Mouse (Mus musculus): ENCODE results near the gene Myoz2. TPM values are rescaled to one million over a fixed set of nuclear protein-coding genes. Genes with fewer than 3 reads are reported as not detected.

Myoz2 gene
- not detected for polyA plus RNA-seq (2017; shearing (Covaris generic))

GRCm38 (mm10) chr3:123034752-123035151, at the start of gene Myoz2:
Gene Myoz2, minus strand, starts transcription at chr3:123035015.

GRCm38 (mm10) chr3:122984249-122985182, 50.3 kb downstream of the Myoz2 start, which contains the start of gene Usp53:
Gene Usp53, minus strand, starts transcription at chr3:122984510.

Other genes with a start within 250 kb of the Myoz2 start
- gene Fabp2, start 139.9 kb downstream of the Myoz2 start, polyA plus RNA-seq (2017; shearing (Covaris generic)), result not detected
- gene Gm10959, start 115.7 kb downstream of the Myoz2 start, polyA plus RNA-seq (2017; shearing (Covaris generic)), result not detected
- gene 1810037I17Rik, start 110.8 kb downstream of the Myoz2 start, polyA plus RNA-seq (2017; shearing (Covaris generic)), result 98.3 TPM
- gene Usp53, start 50.5 kb downstream of the Myoz2 start, polyA plus RNA-seq (2017; shearing (Covaris generic)), result 20.2 TPM
- gene Synpo2, start 201.1 kb upstream of the Myoz2 start, polyA plus RNA-seq (2017; shearing (Covaris generic)), result not detected
- 31.6 TPM for gene Sec24d, start 232.4 kb upstream of the Myoz2 start, polyA plus RNA-seq (2017; shearing (Covaris generic))

Data from inflammation-experienced regulatory T-cells, adult 16 weeks (primary cell).